Mouse (Mus musculus) heart, embryonic 11.5 days (tissue): ENCODE results near the gene Rab7b. TPM values are rescaled to one million over a fixed set of nuclear protein-coding genes. Genes with fewer than 3 reads are reported as not detected.
A peak's percentile ranks its signal among the peaks of the same experiment; 100 is the strongest.

ENCODE experiments used
- ATAC-seq: fragments of 200-750 bp; cut with Nextera tagmentation; replicated peaks from 2 replicates; pipeline ENCODE4 v1.8.0; 2017; ENCODE audit warnings: moderate library complexity; ENCODE audit not compliant: insufficient number of reproducible peaks, low FRiP score, low TSS enrichment
- H3K27ac ChIP-seq: fragments of 300-500 bp; sonication (generic); 2 replicates; pipeline ENCODE4 v1.5.1; 2014; ENCODE audit warnings: mild to moderate bottlenecking, low read depth, low read length
- H3K27me3 ChIP-seq: fragments of 300-500 bp; sonication (generic); 2 replicates; pipeline ENCODE4 v1.6.1; 2014; ENCODE audit warnings: mild to moderate bottlenecking, low read length, mixed read lengths; ENCODE audit not compliant: control insufficient read depth, insufficient read depth
- H3K36me3 ChIP-seq: fragments of 300-500 bp; sonication (generic); 2 replicates; pipeline ENCODE4 v1.6.1; 2014; ENCODE audit warnings: mild to moderate bottlenecking, low read length, moderate library complexity, mixed read lengths; ENCODE audit not compliant: control insufficient read depth, insufficient read depth
- H3K4me1 ChIP-seq: fragments of 300-500 bp; sonication (generic); 2 replicates; pipeline ENCODE4 v1.6.1; 2014; ENCODE audit warnings: low read length; ENCODE audit not compliant: control insufficient read depth, insufficient read depth
- H3K4me2 ChIP-seq: fragments of 300-500 bp; sonication (generic); 2 replicates; pipeline ENCODE4 v1.6.1; 2014; ENCODE audit warnings: mild to moderate bottlenecking, moderate library complexity
- H3K4me3 ChIP-seq: fragments of 300-500 bp; sonication (generic); 2 replicates; pipeline ENCODE4 v1.5.1; 2014; ENCODE audit warnings: low read depth, low read length
- H3K9ac ChIP-seq: fragments of 300-500 bp; sonication (generic); 2 replicates; pipeline ENCODE4 v1.6.1; 2014; ENCODE audit warnings: mild to moderate bottlenecking, low read depth, low read length, moderate library complexity
- H3K9me3 ChIP-seq: fragments of 300-500 bp; sonication (generic); replicated peaks from 2 replicates; pipeline ENCODE4 v1.6.1; 2016; ENCODE audit warnings: low read length; ENCODE audit not compliant: control insufficient read depth
- WGBS: fragments of 180-500 bp; shearing (Covaris S2); extraction: QIAGEN DNeasy Blood & Tissue Kit; methylation state at CpG from one replicate; pipeline ENCODE4 v1.1.7; 2014; ENCODE audit not compliant: insufficient replicate concordance; 5-methylcytosine and 5-hydroxymethylcytosine counted together
- polyA plus RNA-seq: library from polyadenylated mRNA; unstranded; fragments of >200 nt; fragmentation: Nextera tagmentation; extraction: Ambion mirVana; gene quantifications from 2 replicates; pipeline ENCODE4 v1.2.1, GENCODE M21; 2014

Rab7b gene
- polyA plus RNA-seq, 1 experiment from 2014 or later: 1.4 TPM

DNA sequence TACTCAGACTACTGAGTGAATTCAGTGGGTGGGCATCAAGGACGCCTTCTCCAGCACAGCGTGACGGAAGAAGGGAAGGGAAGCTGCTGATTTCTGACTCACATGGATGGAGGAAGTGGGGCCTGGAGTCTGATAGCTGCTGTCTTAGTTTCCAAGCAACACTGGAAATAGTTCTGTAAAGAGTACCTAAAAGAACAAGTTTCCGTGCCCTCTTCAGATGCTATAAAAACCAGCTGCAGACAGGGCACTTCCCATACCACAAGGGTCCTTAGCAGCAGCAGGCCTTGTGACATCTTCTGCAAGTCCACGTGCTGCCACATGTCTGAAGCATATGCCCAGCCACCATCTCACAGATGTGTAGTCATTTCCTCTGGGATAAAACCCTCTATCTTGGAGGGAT is 8.9 kb upstream of the Rab7b start:
- H3K4me1 ChIP-seq: no peaks in the 10 kb centered on the region
- no peaks in the 10 kb centered on the region for H3K36me3 ChIP-seq
- WGBS: 62% methylated on average over 5 of the region's 5 CpGs
- no peak overlapping the region for H3K4me2 ChIP-seq
- no peak overlapping the region for H3K27ac ChIP-seq
- ATAC-seq: no peak
- no peaks in the 10 kb centered on the region for H3K9me3 ChIP-seq
- no peak overlapping the region for H3K4me3 ChIP-seq
- H3K9ac ChIP-seq: no peak overlapping the region
- H3K27me3 ChIP-seq: no peaks in the 10 kb centered on the region

DNA sequence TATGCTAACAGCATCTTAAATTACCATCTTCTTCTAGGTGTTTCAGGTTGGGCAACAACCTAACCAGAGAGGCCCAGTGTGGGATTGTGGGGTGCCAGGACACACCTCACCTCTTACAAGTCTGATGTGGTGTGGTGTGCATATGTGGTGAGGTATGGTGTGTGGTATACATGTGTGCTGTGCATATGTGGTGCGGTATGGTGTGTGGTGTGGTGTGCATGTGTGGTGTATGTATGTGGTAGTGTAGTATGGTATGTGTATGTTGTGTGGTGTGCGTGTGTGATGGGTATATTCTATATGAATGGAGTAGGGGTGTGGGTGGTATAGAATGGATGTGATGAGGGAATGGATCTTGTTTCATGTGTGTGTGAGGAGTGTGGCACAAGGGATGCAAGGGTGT is 756 bp upstream of the Rab7b start:
- Histone ChIP-seq H3K9ac (no peak overlapping the region), H3K27me3 (no peaks in the 10 kb centered on the region), H3K36me3 (no peaks in the 10 kb centered on the region), H3K4me3 (no peak overlapping the region), H3K9me3 (no peaks in the 10 kb centered on the region), H3K4me2 (no peak overlapping the region), H3K4me1 (no peaks in the 10 kb centered on the region), H3K27ac (no peak overlapping the region)
- WGBS: 93% methylated on average over 2 of the region's 2 CpGs
- no peak for ATAC-seq

DNA sequence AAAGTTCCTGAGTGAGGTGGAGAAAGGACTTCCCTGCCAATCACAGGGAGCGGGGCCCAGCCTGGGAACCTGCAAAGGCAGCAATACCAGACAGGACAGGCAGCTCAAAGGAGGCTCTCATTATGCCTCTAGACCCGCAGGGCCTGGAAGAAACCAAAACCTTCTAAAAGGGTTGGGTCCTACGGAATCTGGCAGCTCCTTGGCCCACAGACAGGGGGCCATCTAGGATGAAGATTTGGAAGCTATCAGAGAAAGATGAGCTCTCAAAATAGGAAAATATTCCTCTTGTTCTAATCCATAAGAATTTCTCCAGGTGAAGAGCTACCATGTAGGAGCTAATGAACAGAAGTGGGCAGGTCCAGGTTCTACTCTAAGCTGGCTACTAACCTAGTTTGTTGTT is 521 bp downstream of the Rab7b start:
- ATAC-seq: no peak
- Histone ChIP-seq H3K36me3 (no peaks in the 10 kb centered on the region), H3K27ac (no peak overlapping the region), H3K4me3 (no peak overlapping the region), H3K9me3 (no peaks in the 10 kb centered on the region), H3K27me3 (no peaks in the 10 kb centered on the region), H3K9ac (no peak overlapping the region), H3K4me2 (no peak overlapping the region), H3K4me1 (no peaks in the 10 kb centered on the region)
- WGBS: 81% methylated on average over 3 of the region's 3 CpGs

DNA sequence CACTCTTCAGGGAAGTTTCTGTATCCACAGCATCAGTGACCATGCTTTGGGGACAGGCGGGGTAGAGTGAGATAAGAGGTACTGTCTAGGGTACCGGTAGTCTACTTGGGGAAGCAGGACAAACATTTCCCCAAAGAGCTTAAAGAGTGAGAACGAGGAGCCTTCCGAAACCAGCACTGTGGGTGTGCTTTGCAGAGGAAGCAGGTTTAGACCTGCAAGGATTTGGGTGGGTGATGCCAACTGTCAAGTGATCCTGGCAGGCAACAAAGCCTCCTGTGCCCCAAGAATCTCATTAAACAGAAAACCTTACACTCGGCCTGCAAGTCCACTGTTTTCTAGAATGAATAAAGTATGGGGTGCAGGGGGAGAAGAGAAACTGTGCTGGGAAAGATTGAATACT is 1.4 kb downstream of the Rab7b start:
- Histone ChIP-seq H3K4me1 (no peaks in the 10 kb centered on the region), H3K9me3 (no peaks in the 10 kb centered on the region), H3K4me3 (no peak overlapping the region), H3K27ac (no peak overlapping the region), H3K27me3 (no peaks in the 10 kb centered on the region), H3K4me2 (no peak overlapping the region), H3K9ac (no peak overlapping the region), H3K36me3 (no peaks in the 10 kb centered on the region)
- no peak for ATAC-seq
- 74% methylated on average over 5 of the region's 5 CpGs for WGBS

DNA sequence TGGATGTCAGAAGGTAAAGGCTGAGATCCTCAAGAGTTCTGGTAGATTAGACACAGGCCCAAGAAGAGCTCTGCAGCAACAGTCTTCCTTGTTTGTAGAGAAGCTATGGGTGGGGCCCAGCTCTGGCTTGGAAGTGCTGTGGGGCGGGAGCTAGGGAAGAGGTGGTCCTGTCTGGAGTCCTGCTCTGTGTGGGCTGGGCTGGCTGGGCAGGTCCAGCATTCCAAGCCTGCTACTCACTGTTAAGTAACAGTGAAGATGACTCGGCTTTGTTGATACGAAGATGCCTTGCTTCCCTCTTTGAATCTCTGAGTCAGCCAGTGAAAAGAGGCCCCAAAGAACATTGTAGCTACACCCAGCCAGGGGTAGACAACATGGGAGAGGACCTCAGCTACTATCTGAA is 1.9 kb downstream of the Rab7b start:
- 26% methylated on average over 3 of the region's 3 CpGs for WGBS
- no peak overlapping the region for H3K27ac ChIP-seq
- H3K4me3 ChIP-seq: no peak overlapping the region
- no peaks in the 10 kb centered on the region for H3K36me3 ChIP-seq
- H3K27me3 ChIP-seq: no peaks in the 10 kb centered on the region
- no peaks in the 10 kb centered on the region for H3K4me1 ChIP-seq
- peak; percentile 57; the same call in 1 of the 2 replicates for ATAC-seq
- no peak overlapping the region for H3K4me2 ChIP-seq
- H3K9ac ChIP-seq: no peak overlapping the region
- H3K9me3 ChIP-seq: no peaks in the 10 kb centered on the region

DNA sequence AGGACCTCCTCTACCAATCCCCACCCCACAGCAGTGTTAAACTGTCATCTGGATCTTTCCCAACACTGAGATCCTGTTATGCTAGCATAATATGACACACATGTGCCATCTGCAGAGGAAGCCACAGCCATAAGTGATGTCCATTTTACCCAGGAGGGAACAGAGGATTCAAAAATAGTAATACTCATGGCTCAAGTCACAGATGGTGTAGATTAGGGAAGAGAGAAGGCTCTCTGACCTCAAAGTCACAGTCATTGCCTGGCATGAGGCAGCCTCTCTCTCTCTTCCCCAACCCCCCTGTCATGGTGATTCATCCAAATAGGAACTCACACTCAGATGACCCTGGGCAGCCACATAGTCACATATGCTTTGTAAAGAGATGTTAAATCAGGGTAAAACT is 2.9 kb downstream of the Rab7b start:
- Histone ChIP-seq H3K27me3 (no peaks in the 10 kb centered on the region), H3K4me1 (no peaks in the 10 kb centered on the region), H3K9me3 (no peaks in the 10 kb centered on the region), H3K4me3 (no peak overlapping the region), H3K4me2 (no peak overlapping the region), H3K36me3 (no peaks in the 10 kb centered on the region), H3K9ac (no peak overlapping the region), H3K27ac (no peak overlapping the region)
- no peak for ATAC-seq

DNA sequence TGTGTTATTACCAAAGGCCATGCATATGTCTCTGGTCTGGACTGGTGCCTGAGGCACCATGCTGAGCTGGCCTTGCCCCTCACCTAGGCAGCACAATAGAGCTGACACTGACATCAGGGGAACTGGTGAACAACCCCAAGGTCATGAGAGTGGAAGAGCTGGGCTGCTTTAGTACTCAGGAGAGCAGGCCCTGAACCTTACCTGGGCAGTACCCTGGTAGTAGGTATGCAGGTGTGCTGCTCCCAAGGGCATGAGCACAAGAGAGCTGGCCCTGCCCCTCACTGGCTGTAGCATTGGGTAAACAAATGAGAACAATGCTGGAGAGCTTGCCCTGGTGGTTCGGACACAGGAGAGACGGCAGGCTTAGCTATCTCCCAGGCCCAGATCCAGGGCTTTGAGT is 6.8 kb downstream of the Rab7b start:
- Histone ChIP-seq H3K4me1 (no peaks in the 10 kb centered on the region), H3K27me3 (no peaks in the 10 kb centered on the region), H3K4me3 (no peak overlapping the region), H3K36me3 (no peaks in the 10 kb centered on the region), H3K4me2 (no peak overlapping the region), H3K9ac (no peak overlapping the region), H3K9me3 (no peaks in the 10 kb centered on the region), H3K27ac (no peak overlapping the region)
- 76% methylated on average over 2 of the region's 2 CpGs for WGBS
- no peak for ATAC-seq

DNA sequence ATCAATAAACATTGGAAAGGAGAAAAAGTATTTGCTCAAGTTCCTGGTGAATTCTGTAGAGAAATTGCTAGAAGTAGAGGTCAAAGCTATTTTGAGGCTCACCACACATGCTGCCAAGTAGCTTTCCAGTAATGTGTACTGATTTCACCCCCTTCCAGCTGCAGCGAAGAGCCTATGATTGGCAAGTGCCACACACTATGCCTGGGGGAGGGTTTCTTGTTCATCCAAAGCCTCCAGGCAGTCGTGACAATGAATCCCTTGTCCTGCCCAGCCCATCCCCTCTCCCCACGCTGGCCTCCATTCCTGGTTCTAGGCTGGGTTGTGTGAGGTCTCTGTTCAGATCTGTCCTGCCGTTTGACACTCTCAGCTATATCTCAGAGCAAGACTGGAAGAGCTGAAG is 7.8 kb downstream of the Rab7b start:
- Histone ChIP-seq H3K27me3 (no peaks in the 10 kb centered on the region), H3K4me1 (no peaks in the 10 kb centered on the region), H3K9ac (no peak overlapping the region), H3K27ac (no peak overlapping the region), H3K4me2 (no peak overlapping the region), H3K9me3 (no peaks in the 10 kb centered on the region), H3K4me3 (no peak overlapping the region), H3K36me3 (no peaks in the 10 kb centered on the region)
- WGBS: 48% methylated on average over 4 of the region's 4 CpGs
- no peak for ATAC-seq

DNA sequence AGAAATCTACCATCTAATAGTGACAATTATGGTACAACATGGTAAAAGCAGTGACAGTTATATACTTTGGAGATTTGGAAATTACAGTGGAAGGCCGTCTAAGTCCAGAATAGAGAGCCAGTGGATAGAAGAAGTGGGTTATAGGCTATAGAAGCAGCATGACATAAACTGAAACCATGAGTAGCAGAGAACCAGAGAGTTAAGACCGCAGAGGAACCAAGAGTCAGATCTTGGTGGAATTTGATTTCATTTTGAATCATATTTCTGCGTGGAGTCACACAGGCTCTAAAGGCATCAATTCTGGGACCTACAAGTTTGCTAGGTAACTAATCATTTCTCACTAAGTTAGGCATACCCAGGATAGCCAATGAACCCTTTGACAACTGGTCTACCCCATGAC is 10.3 kb downstream of the Rab7b start:
- no peaks in the 10 kb centered on the region for H3K9me3 ChIP-seq
- WGBS: 86% methylated on average over 3 of the region's 3 CpGs
- ATAC-seq: no peak

More for the DNA sequence above, 10.3 kb downstream of the Rab7b start:
- Histone ChIP-seq H3K4me2 (no peak overlapping the region), H3K9ac (no peak overlapping the region), H3K4me1 (peaks cover 4% of the 10 kb centered on the region; the same call in 1 of the 2 replicates), H3K4me3 (no peak overlapping the region), H3K27me3 (no peaks in the 10 kb centered on the region), H3K36me3 (no peaks in the 10 kb centered on the region), H3K27ac (no peak overlapping the region)
